Mouse (Mus musculus): ENCODE results near the gene Amotl2. TPM values are rescaled to one million over a fixed set of nuclear protein-coding genes. Genes with fewer than 3 reads are reported as not detected.

The Amotl2 gene
- total RNA-seq (2021), result 10 to 100 TPM; 16.7 to 19.5 TPM
- long read RNA-seq, experiment 1, full-length matches to known transcripts, result 8 of 10 reads
- long read RNA-seq, experiment 1, partial matches to known transcripts, result 1 of 10 reads
- long read RNA-seq, experiment 1, other reads (novel, unspliced or antisense), result 1 of 10 reads
- long read RNA-seq, experiment 2, full-length matches to known transcripts, result 17 of 21 reads
- long read RNA-seq, experiment 2, partial matches to known transcripts, result 2 of 21 reads
- long read RNA-seq, experiment 2, other reads (novel, unspliced or antisense), result 2 of 21 reads

GRCm38 (mm10) chr9:102716481-102717163, at the start of gene Amotl2:
TSS of gene Amotl2 (plus strand) at chr9:102716672.
- no peak for DNase-seq (ENCODE audit: low spot score in 2 of 2)

GRCm38 (mm10) chr9:102668115-102668514, 48.4 kb upstream of the Amotl2 start:
- DNase-seq (ENCODE audit: low spot score in 2 of 2), result no peak
- intact Hi-C loops (cut with DNase I), result no loop called here

More at GRCm38 (mm10) chr9:102716481-102717163, at the start of gene Amotl2:
- intact Hi-C loops (cut with DNase I), result loop anchor here (5.0 to 10.0 kb wide), 2 partner anchors 74 to 148 kb away; no protein-coding TSS in a partner anchor

GRCm38 (mm10) chr9:102668906-102669305, 47.6 kb upstream of the Amotl2 start:
- intact Hi-C loops (cut with DNase I), result no loop called here
- DNase-seq (ENCODE audit: low spot score in 2 of 2), result no peak

- intact Hi-C loops (cut with DNase I), result no loop called here
Measured at GRCm38 (mm10) chr9:102673381-102673780, 43.1 kb upstream of the Amotl2 start.

GRCm38 (mm10) chr9:102675922-102676321, 40.5 kb upstream of the Amotl2 start:
- intact Hi-C loops (cut with DNase I), result no loop called here
- no peak for DNase-seq (ENCODE audit: low spot score in 2 of 2)

More at GRCm38 (mm10) chr9:102673381-102673780, 43.1 kb upstream of the Amotl2 start:
- DNase-seq (ENCODE audit: low spot score in 2 of 2), result no peak

GRCm38 (mm10) chr9:102681470-102681869, 35.0 kb upstream of the Amotl2 start:
- no peak for DNase-seq (ENCODE audit: low spot score in 2 of 2)
- intact Hi-C loops (cut with DNase I), result no loop called here

GRCm38 (mm10) chr9:102687943-102688342, 28.5 kb upstream of the Amotl2 start:
- peak in 1 of 2 experiments; percentile 19 for DNase-seq (ENCODE audit: low spot score in 2 of 2)
- intact Hi-C loops (cut with DNase I), result no loop called here

- intact Hi-C loops (cut with DNase I), result no loop called here
- DNase-seq (ENCODE audit: low spot score in 2 of 2), result no peak
Measured at GRCm38 (mm10) chr9:102689406-102689939, 27.0 kb upstream of the Amotl2 start.

- peak; percentile 47 to 56 for DNase-seq (ENCODE audit: low spot score in 2 of 2)
- intact Hi-C loops (cut with DNase I), result no loop called here
Measured at GRCm38 (mm10) chr9:102689940-102690642, 26.4 kb upstream of the Amotl2 start.

- intact Hi-C loops (cut with DNase I), result no loop called here
- DNase-seq (ENCODE audit: low spot score in 2 of 2), result no peak
Measured at GRCm38 (mm10) chr9:102690891-102691290, 25.6 kb upstream of the Amotl2 start.

- DNase-seq (ENCODE audit: low spot score in 2 of 2), result no peak
- intact Hi-C loops (cut with DNase I), result no loop called here
Measured at GRCm38 (mm10) chr9:102692564-102693475, 23.7 kb upstream of the Amotl2 start.

GRCm38 (mm10) chr9:102701042-102701441, 15.4 kb upstream of the Amotl2 start:
- intact Hi-C loops (cut with DNase I), result no loop called here
- DNase-seq (ENCODE audit: low spot score in 2 of 2), result no peak

GRCm38 (mm10) chr9:102709504-102710135, 6.9 kb upstream of the Amotl2 start:
- DNase-seq (ENCODE audit: low spot score in 2 of 2), result no peak
- intact Hi-C loops (cut with DNase I), result loop anchor here (10.0 kb wide), 1 partner anchor 155 kb away; no protein-coding TSS in a partner anchor

- no peak for DNase-seq (ENCODE audit: low spot score in 2 of 2)
- intact Hi-C loops (cut with DNase I), result loop anchor here (10.0 kb wide), 1 partner anchor 154 kb away; no protein-coding TSS in a partner anchor
Measured at GRCm38 (mm10) chr9:102710520-102710919, 6.0 kb upstream of the Amotl2 start.

- DNase-seq (ENCODE audit: low spot score in 2 of 2), result peak in 1 of 2 experiments; percentile 37
- intact Hi-C loops (cut with DNase I), result loop anchor here (2.0 to 10.0 kb wide), 2 partner anchors 65 to 151 kb away; no protein-coding TSS in a partner anchor
Measured at GRCm38 (mm10) chr9:102713797-102714196, 2.7 kb upstream of the Amotl2 start.

- intact Hi-C loops (cut with DNase I), result loop anchor here (2.0 to 10.0 kb wide), 3 partner anchors 64 to 150 kb away; no protein-coding TSS in a partner anchor
- no peak for DNase-seq (ENCODE audit: low spot score in 2 of 2)
Measured at GRCm38 (mm10) chr9:102714893-102715505, 1.5 kb upstream of the Amotl2 start.

GRCm38 (mm10) chr9:102715506-102715900, 969 bp upstream of the Amotl2 start:
- intact Hi-C loops (cut with DNase I), result loop anchor here (2.0 to 10.0 kb wide), 3 partner anchors 63 to 149 kb away; no protein-coding TSS in a partner anchor
- no peak for DNase-seq (ENCODE audit: low spot score in 2 of 2)

Measured in left cerebral cortex, postnatal 14 days (tissue).